Mouse (Mus musculus): ENCODE data around the gene Mast4. TPM values are rescaled to one million over a fixed set of nuclear protein-coding genes. Genes with fewer than 3 reads are reported as not detected.

Mast4 gene
- 4.1 TPM for polyA plus RNA-seq (2014; fragmentation: Illumina TruSeq; extraction: RNeasy Lipid Tissue Mini Kit (QIAGEN cat#74804); ENCODE audit: insufficient read depth, low read depth, low replicate concordance)

DNA sequence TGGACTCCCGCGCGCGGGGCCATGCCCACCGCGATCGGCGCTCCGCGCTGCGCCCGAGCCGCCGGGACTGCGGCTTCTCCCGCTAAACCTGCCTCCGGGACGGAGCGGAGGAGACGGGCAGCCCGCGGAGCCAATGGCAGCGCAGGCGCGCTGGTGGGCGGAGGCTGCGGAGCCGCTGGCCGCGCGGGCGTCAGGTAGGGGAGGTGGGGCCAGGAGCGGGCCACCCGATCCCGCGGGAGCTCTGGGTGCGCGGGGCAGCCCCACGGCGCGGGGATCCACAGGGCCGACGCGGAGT lies at the start of gene Mast4:
TSS of gene Mast4 (minus strand) at position 106 of the 295 bp plus-strand sequence.

GRCm38 (mm10) chr13:102693341-102693801 lies 640.9 kb downstream of the Mast4 start, which contains the start of gene Cd180:
Gene Cd180, plus strand, starts transcription at chr13:102693558.

All from lung, adult 10 weeks (tissue).